ENCODE assay signal across 25 mouse cellular contexts in the genomic region with DNA sequence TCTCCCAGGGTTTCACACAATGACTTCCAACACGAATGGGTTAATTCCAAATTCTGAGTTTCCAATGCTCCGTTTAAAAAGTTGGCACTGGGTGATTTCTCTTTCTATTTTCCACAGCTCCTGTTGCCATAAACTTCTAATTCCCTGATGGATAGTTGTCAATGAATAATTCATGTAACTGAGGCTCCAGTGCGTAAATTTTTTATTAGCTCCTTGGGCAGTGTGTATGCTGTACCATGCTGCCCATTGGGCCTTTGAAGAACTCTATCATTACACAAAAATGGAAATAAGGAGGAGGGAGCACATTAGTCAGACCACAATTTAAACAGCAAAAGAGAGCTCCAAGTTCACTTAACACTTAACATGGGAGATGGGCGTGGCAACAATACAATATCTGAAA.
DNase-seq lines count a peak whose midpoint lies in the region; ATAC-seq lines count a peak whose summit lies in the region.
"Had no signal": no experiment of that assay in that cellular context is flagged by ENCODE, and none has a peak within 500 bp of the region (broad histone marks: within the 10 kb centered on the region; RNA-seq: fewer than 3 reads in every experiment).

No protein-coding gene starts in this region.

- no peak overlapping the region for H3K27ac ChIP-seq in midbrain, embryonic 13.5 days
- H3K27ac ChIP-seq in midbrain, embryonic 10.5 days (replicated peaks): no peak overlapping the region
- H3K27ac ChIP-seq in neural tube, embryonic 12.5 days: no peak overlapping the region
- no peak overlapping the region for H3K27ac ChIP-seq in midbrain, embryonic 16.5 days (ENCODE audit: low read length)
- H3K27ac ChIP-seq: embryonic facial prominence, embryonic 12.5 days; embryonic facial prominence, embryonic 15.5 days; forebrain, embryonic 12.5 days; forebrain, embryonic 15.5 days; gastrocnemius, adult 2 months; hindbrain, embryonic 12.5 days; hindbrain, embryonic 15.5 days had no signal

- no peaks in the 10 kb centered on the region for H3K27me3 ChIP-seq in midbrain, embryonic 13.5 days
- no peaks in the 10 kb centered on the region for H3K27me3 ChIP-seq in midbrain, embryonic 10.5 days (ENCODE audit: low read depth, poor library complexity, severe bottlenecking)
- H3K27me3 ChIP-seq in neural tube, embryonic 12.5 days (replicated peaks): no peaks in the 10 kb centered on the region
- H3K27me3 ChIP-seq in midbrain, embryonic 16.5 days (ENCODE audit: control insufficient read depth, insufficient read depth, low read depth, low read length): no peaks in the 10 kb centered on the region
- H3K27me3 ChIP-seq: CH12.LX; embryonic facial prominence, embryonic 12.5 days; embryonic facial prominence, embryonic 15.5 days; forebrain, embryonic 12.5 days; forebrain, embryonic 15.5 days; hindbrain, embryonic 12.5 days; hindbrain, embryonic 15.5 days had no signal

- no peaks in the 10 kb centered on the region for H3K4me1 ChIP-seq in midbrain, embryonic 13.5 days (replicated peaks)
- H3K4me1 ChIP-seq in midbrain, embryonic 10.5 days: no peaks in the 10 kb centered on the region
- H3K4me1 ChIP-seq in neural tube, embryonic 12.5 days: no peaks in the 10 kb centered on the region
- peaks cover 4% of the 10 kb centered on the region; the same call in 1 of the 2 replicates for H3K4me1 ChIP-seq in midbrain, embryonic 16.5 days (ENCODE audit: control insufficient read depth, insufficient read depth, low read length)
- H3K4me1 ChIP-seq: embryonic facial prominence, embryonic 12.5 days; embryonic facial prominence, embryonic 15.5 days; forebrain, embryonic 12.5 days; forebrain, embryonic 15.5 days; hindbrain, embryonic 12.5 days; hindbrain, embryonic 15.5 days had no signal

- H3K4me2 ChIP-seq in midbrain, embryonic 13.5 days (replicated peaks): no peak overlapping the region
- no peak overlapping the region for H3K4me2 ChIP-seq in neural tube, embryonic 12.5 days (replicated peaks)
- no peak overlapping the region for H3K4me2 ChIP-seq in midbrain, embryonic 16.5 days (ENCODE audit: low read length)
- H3K4me2 ChIP-seq: embryonic facial prominence, embryonic 12.5 days; embryonic facial prominence, embryonic 15.5 days; forebrain, embryonic 12.5 days; forebrain, embryonic 15.5 days; heart, embryonic 11.5 days; hindbrain, embryonic 12.5 days; hindbrain, embryonic 15.5 days had no signal

- H3K36me3 ChIP-seq in midbrain, embryonic 13.5 days: no peaks in the 10 kb centered on the region
- H3K36me3 ChIP-seq in midbrain, embryonic 10.5 days: no peaks in the 10 kb centered on the region
- no peaks in the 10 kb centered on the region for H3K36me3 ChIP-seq in neural tube, embryonic 12.5 days
- H3K36me3 ChIP-seq in midbrain, embryonic 16.5 days (ENCODE audit: control insufficient read depth, insufficient read depth, low read length): no peaks in the 10 kb centered on the region
- H3K36me3 ChIP-seq: embryonic facial prominence, embryonic 12.5 days; embryonic facial prominence, embryonic 15.5 days; forebrain, embryonic 12.5 days; forebrain, embryonic 15.5 days; hindbrain, embryonic 12.5 days; hindbrain, embryonic 15.5 days had no signal

- no peak overlapping the region for H3K9ac ChIP-seq in midbrain, embryonic 13.5 days (replicated peaks)
- no peak overlapping the region for H3K9ac ChIP-seq in neural tube, embryonic 12.5 days
- H3K9ac ChIP-seq in midbrain, embryonic 16.5 days (ENCODE audit: low read depth, low read length): no peak overlapping the region
- H3K9ac ChIP-seq: embryonic facial prominence, embryonic 12.5 days; embryonic facial prominence, embryonic 15.5 days; forebrain, embryonic 12.5 days; forebrain, embryonic 15.5 days; hindbrain, embryonic 12.5 days; hindbrain, embryonic 15.5 days had no signal

- no peak for DNase-seq in midbrain, embryonic 10.5 days (ENCODE audit: low spot score)
- no peak for DNase-seq in neural tube, embryonic 10.5 days (ENCODE audit: extremely low spot score, low spot score)
- DNase-seq in retina, postnatal 1 day: peak; percentile 5
- DNase-seq in layer of hippocampus, postnatal 10 days (ENCODE audit: low spot score in 2 of 2): no peak
- DNase-seq in right cerebral cortex, postnatal 14 days: no peak
- DNase-seq: adrenal gland, adult 8-10 months; adrenal gland, postnatal 36 days; B cell, adult 2 months; cerebellum, adult 11 months; cerebellum, adult 2 months; cerebellum, adult 9-11 months; cerebellum, postnatal 25 days; gastrocnemius, adult 2 months; gastrocnemius, postnatal 14 days had no signal

- ATAC-seq in midbrain, embryonic 13.5 days: 0 out of 2 replicates have a peak, but pooled peaks have one; percentile 55
- peak; percentile 37; the same call in 1 of the 2 replicates for ATAC-seq in neural tube, embryonic 12.5 days (ENCODE audit: low FRiP score, low read depth)
- ATAC-seq in midbrain, embryonic 16.5 days: peak; percentile 80
- ATAC-seq: forebrain, embryonic 15.5 days had no signal

- H3K9me3 ChIP-seq in midbrain, embryonic 13.5 days: no peaks in the 10 kb centered on the region
- H3K9me3 ChIP-seq in midbrain, embryonic 10.5 days (replicated peaks): no peaks in the 10 kb centered on the region
- no peaks in the 10 kb centered on the region for H3K9me3 ChIP-seq in neural tube, embryonic 12.5 days
- no peaks in the 10 kb centered on the region for H3K9me3 ChIP-seq in midbrain, embryonic 16.5 days (replicated peaks; ENCODE audit: control insufficient read depth, low read length, poor library complexity, severe bottlenecking)
- H3K9me3 ChIP-seq: embryonic facial prominence, embryonic 12.5 days; embryonic facial prominence, embryonic 15.5 days; forebrain, embryonic 12.5 days; forebrain, embryonic 15.5 days; hindbrain, embryonic 12.5 days; hindbrain, embryonic 15.5 days had no signal

- WGBS in midbrain, embryonic 13.5 days: 62% methylated on average over 4 of the region's 4 CpGs
- WGBS in midbrain, embryonic 10.5 days: 83% methylated on average over 4 of the region's 4 CpGs
- 55% methylated on average over 4 of the region's 4 CpGs for WGBS in neural tube, embryonic 12.5 days
- 49% methylated on average over 4 of the region's 4 CpGs for WGBS in midbrain, embryonic 16.5 days

- H3K4me3 ChIP-seq in midbrain, embryonic 13.5 days (replicated peaks): no peak overlapping the region
- H3K4me3 ChIP-seq in midbrain, embryonic 10.5 days: no peak overlapping the region
- no peak overlapping the region for H3K4me3 ChIP-seq in neural tube, embryonic 12.5 days
- H3K4me3 ChIP-seq in midbrain, embryonic 16.5 days (ENCODE audit: low read depth, low read length): no peak overlapping the region
- H3K4me3 ChIP-seq: embryonic facial prominence, embryonic 12.5 days; embryonic facial prominence, embryonic 15.5 days; forebrain, embryonic 12.5 days; forebrain, embryonic 15.5 days; gastrocnemius, adult 2 months; hindbrain, embryonic 12.5 days; hindbrain, embryonic 15.5 days had no signal
